Mouse (Mus musculus) MEL (cell line): Measurements from ENCODE around the gene Fbln1. TPM values are rescaled to one million over a fixed set of nuclear protein-coding genes. Genes with fewer than 3 reads are reported as not detected.

ENCODE experiments used
- DNase-seq: peaks from one replicate; pipeline ENCODE4 v3.0.0; 2011; ENCODE audit warnings: low read depth, low spot score
- H3K27ac ChIP-seq: 2 replicates; pipeline ENCODE4 v1.5.1; 2012; ENCODE audit warnings: low read depth, mild to moderate bottlenecking, control low read depth, low read length, moderate library complexity; ENCODE audit not compliant: control insufficient read depth
- H3K27me3 ChIP-seq, 2 experiments: fragments of 150-350 bp in 1 of 2; sonication (generic) in 1 of 2; 2 replicates each; pipeline ENCODE4 v1.6.1; 2012; ENCODE audit warnings: low read length in 2 of 2, mild to moderate bottlenecking in 2 of 2, improper control_type of control experiment in 1 of 2, moderate library complexity in 1 of 2; ENCODE audit not compliant: insufficient read depth in 2 of 2, control insufficient read depth in 1 of 2
- H3K36me3 ChIP-seq, 2 experiments: 2 replicates each; pipeline ENCODE4 v1.6.1; 2012 to 2014; ENCODE audit warnings: low read length in 2 of 2, improper control_type of control experiment in 1 of 2, inconsistent platforms in 1 of 2, mild to moderate bottlenecking in 1 of 2; ENCODE audit not compliant: insufficient read depth in 2 of 2, control insufficient read depth in 1 of 2
- H3K4me1 ChIP-seq, 2 experiments: fragments of 150-350 bp in 1 of 2; sonication (generic) in 1 of 2; 2 replicates each; pipeline ENCODE4 v1.6.1; 2012; ENCODE audit warnings: low read length in 2 of 2, improper control_type of control experiment in 1 of 2, mild to moderate bottlenecking in 1 of 2; ENCODE audit not compliant: insufficient read depth in 2 of 2, control insufficient read depth in 1 of 2
- H3K4me3 ChIP-seq, 2 experiments: fragments of 150-350 bp in 1 of 2; sonication (generic) in 1 of 2; 2 replicates each; pipeline ENCODE4 v1.5.1; 2012; ENCODE audit warnings: low read depth in 2 of 2, low read length in 2 of 2, mild to moderate bottlenecking in 2 of 2, moderate library complexity in 2 of 2, control low read depth in 1 of 2, improper control_type of control experiment in 1 of 2; ENCODE audit not compliant: control insufficient read depth in 1 of 2, insufficient read depth in 1 of 2
- H3K79me2 ChIP-seq: 2 replicates; pipeline ENCODE4 v1.6.1; 2012; ENCODE audit warnings: mild to moderate bottlenecking, low read length, moderate library complexity; ENCODE audit not compliant: control insufficient read depth, poor library complexity, insufficient read depth
- H3K9ac ChIP-seq: 2 replicates; pipeline ENCODE4 v1.6.1; 2012; ENCODE audit warnings: low read depth, mild to moderate bottlenecking, control low read depth, low read length, moderate library complexity; ENCODE audit not compliant: control insufficient read depth, poor library complexity, severe bottlenecking
- H3K9me3 ChIP-seq: fragments of 150-350 bp; sonication (generic); replicated peaks from 2 replicates; pipeline ENCODE4 v1.6.1; 2012; ENCODE audit warnings: mild to moderate bottlenecking, low read length, improper control_type of control experiment, moderate library complexity; ENCODE audit not compliant: insufficient read depth
- CHD1 ChIP-seq: IDR thresholded peaks from 2 replicates; pipeline ENCODE4 v1.6.1; 2012; ENCODE audit warnings: low read depth, mild to moderate bottlenecking, inconsistent platforms, low read length, improper control_type of control experiment
- CTCF ChIP-seq, 3 experiments: IDR thresholded peaks in 2 of 3; conservative IDR thresholded peaks in 1 of 3; 2 replicates each; pipeline ENCODE4 v1.5.1; 2011 to 2012; ENCODE audit warnings: low read length in 3 of 3, low read depth in 2 of 3, mild to moderate bottlenecking in 2 of 3, improper control_type of control experiment in 1 of 3, inconsistent platforms in 1 of 3, mixed read lengths in 1 of 3, moderate library complexity in 1 of 3; ENCODE audit not compliant: control insufficient read depth in 1 of 3, insufficient read depth in 1 of 3, poor library complexity in 1 of 3, severe bottlenecking in 1 of 3
- E2F4 ChIP-seq: IDR thresholded peaks from 2 replicates; pipeline ENCODE4 v1.6.1; 2011; ENCODE audit warnings: low read depth, low read length, improper control_type of control experiment, borderline replicate concordance
- ETS1 ChIP-seq: IDR thresholded peaks from 2 replicates; pipeline ENCODE4 v1.6.1; 2012; ENCODE audit warnings: low read depth, mild to moderate bottlenecking, inconsistent platforms, low read length, improper control_type of control experiment, moderate library complexity
- GABPA ChIP-seq: IDR thresholded peaks from 2 replicates; pipeline ENCODE4 v1.6.1; 2012; ENCODE audit warnings: low read depth, mild to moderate bottlenecking, inconsistent platforms, low read length, improper control_type of control experiment, moderate library complexity
- GATA1 ChIP-seq: IDR thresholded peaks from 2 replicates; pipeline ENCODE4 v1.6.1; 2011; ENCODE audit warnings: low read depth, low read length, improper control_type of control experiment
- KAT2A ChIP-seq: conservative IDR thresholded peaks from 2 replicates; pipeline ENCODE4 v1.6.1; 2012; ENCODE audit warnings: low read depth, low read length, improper control_type of control experiment, inconsistent platforms
- MAZ ChIP-seq: IDR thresholded peaks from 2 replicates; pipeline ENCODE4 v1.6.1; 2012; ENCODE audit warnings: low read depth, mild to moderate bottlenecking, inconsistent platforms, low read length, improper control_type of control experiment
- MXI1 ChIP-seq: IDR thresholded peaks from 2 replicates; pipeline ENCODE4 v1.6.1; 2011; ENCODE audit warnings: mild to moderate bottlenecking, low read depth, low read length, improper control_type of control experiment
- MYB ChIP-seq: IDR thresholded peaks from 2 replicates; pipeline ENCODE4 v1.6.1; 2011; ENCODE audit warnings: mild to moderate bottlenecking, low read depth, low read length, improper control_type of control experiment
- NRF1 ChIP-seq: IDR thresholded peaks from 2 replicates; pipeline ENCODE4 v1.6.1; 2014; ENCODE audit warnings: low read depth, mild to moderate bottlenecking, inconsistent platforms, low read length, improper control_type of control experiment, moderate library complexity; ENCODE audit not compliant: poor library complexity, insufficient read depth, severe bottlenecking
- POLR2A ChIP-seq, 2 experiments: IDR thresholded peaks; 2 replicates each; pipeline ENCODE4 v1.6.1; 2011 to 2012; ENCODE audit warnings: low read length in 2 of 2, mild to moderate bottlenecking in 2 of 2, control low read depth in 1 of 2, improper control_type of control experiment in 1 of 2, low read depth in 1 of 2, moderate library complexity in 1 of 2; ENCODE audit not compliant: control insufficient read depth in 1 of 2, insufficient read depth in 1 of 2, poor library complexity in 1 of 2
- POLR2AphosphoS2 ChIP-seq: IDR thresholded peaks from 2 replicates; pipeline ENCODE4 v1.6.1; 2011; ENCODE audit warnings: low read length, improper control_type of control experiment
- POLR2AphosphoS5 ChIP-seq: IDR thresholded peaks from 2 replicates; pipeline ENCODE4 v1.6.1; 2012; ENCODE audit warnings: low read depth, borderline replicate concordance, mild to moderate bottlenecking, inconsistent platforms, low read length, moderate library complexity, mixed read lengths
- RAD21 ChIP-seq: IDR thresholded peaks from 2 replicates; pipeline ENCODE4 v1.6.1; 2011; ENCODE audit warnings: mild to moderate bottlenecking, low read depth, low read length, improper control_type of control experiment
- SIN3A ChIP-seq: IDR thresholded peaks from 2 replicates; pipeline ENCODE4 v1.6.1; 2012; ENCODE audit warnings: low read length, improper control_type of control experiment, inconsistent platforms
- TAL1 ChIP-seq: IDR thresholded peaks from 2 replicates; pipeline ENCODE4 v1.6.1; 2012; ENCODE audit warnings: mild to moderate bottlenecking, inconsistent platforms, low read length, moderate library complexity, mixed read lengths
- TCF12 ChIP-seq: IDR thresholded peaks from 2 replicates; pipeline ENCODE4 v1.6.1; 2014; ENCODE audit warnings: low read depth, mild to moderate bottlenecking, inconsistent platforms, low read length, improper control_type of control experiment, moderate library complexity
- UBTF ChIP-seq: IDR thresholded peaks from 2 replicates; pipeline ENCODE4 v1.6.1; 2012; ENCODE audit warnings: low read depth, mild to moderate bottlenecking, inconsistent platforms, low read length, improper control_type of control experiment, moderate library complexity, borderline replicate concordance; ENCODE audit not compliant: insufficient read depth
- USF1 ChIP-seq: IDR thresholded peaks from 2 replicates; pipeline ENCODE4 v1.6.1; 2014; ENCODE audit warnings: low read depth, mild to moderate bottlenecking, inconsistent platforms, low read length, improper control_type of control experiment, moderate library complexity
- USF2 ChIP-seq, 2 experiments: IDR thresholded peaks; 2 replicates each; pipeline ENCODE4 v1.6.1; 2011 to 2012; ENCODE audit warnings: improper control_type of control experiment in 2 of 2, low read length in 2 of 2, borderline replicate concordance in 1 of 2, inconsistent platforms in 1 of 2, low read depth in 1 of 2, mild to moderate bottlenecking in 1 of 2; ENCODE audit not compliant: insufficient read depth in 1 of 2
- ZC3H11A ChIP-seq: IDR thresholded peaks from 2 replicates; pipeline ENCODE4 v1.6.1; 2012; ENCODE audit warnings: low read depth, mild to moderate bottlenecking, inconsistent platforms, low read length, improper control_type of control experiment
- ZKSCAN1 ChIP-seq: IDR thresholded peaks from 2 replicates; pipeline ENCODE4 v1.6.1; 2012; ENCODE audit warnings: low read depth, mild to moderate bottlenecking, inconsistent platforms, low read length, improper control_type of control experiment, moderate library complexity
- ZMIZ1 ChIP-seq: IDR thresholded peaks from 2 replicates; pipeline ENCODE4 v1.6.1; 2012; ENCODE audit warnings: low read depth, mild to moderate bottlenecking, inconsistent platforms, low read length, improper control_type of control experiment, moderate library complexity
- polyA plus RNA-seq, 2 experiments: library from polyadenylated mRNA; stranded (reverse) in 1 of 2; unstranded in 1 of 2; fragments of >175 nt in 1 of 2; fragments of >200 nt in 1 of 2; gene quantifications; 2 replicates each; pipeline versions ENCODE4 v1.2.1 to v1.2.4; 2012; ENCODE audit warnings: low replicate concordance in 2 of 2, low read depth in 1 of 2; ENCODE audit not compliant: insufficient read length in 2 of 2, insufficient read depth in 1 of 2, missing spikeins in 1 of 2
- total RNA-seq: library from RNA; depleted of rRNA; stranded (reverse); fragments of 300-350 nt; gene quantifications from 2 replicates; pipeline ENCODE4 v1.2.3, GENCODE M21; 2012

Gene Fbln1
- total and polyA plus RNA-seq, 3 experiments, result not detected

GRCm38 (mm10) chr15:85303241-85303640, 97.5 kb downstream of the Fbln1 start:
- no peak for DNase-seq
- no peaks in the 10 kb centered on the region for H3K36me3 ChIP-seq
- H3K27me3 ChIP-seq, result no peaks in the 10 kb centered on the region
- no peaks in the 10 kb centered on the region for H3K9me3 ChIP-seq
- TF ChIP-seq MAZ, result no peak
- TF ChIP-seq ZC3H11A, result no peak
- TF ChIP-seq RAD21, result no peak
- TF ChIP-seq ZKSCAN1, result no peak
- TF ChIP-seq POLR2AphosphoS2, result no peak
- no peak for TF ChIP-seq GABPA
- H3K4me3 ChIP-seq, result no peak overlapping the region
- no peak overlapping the region for H3K27ac ChIP-seq
- H3K4me1 ChIP-seq, result no peaks in the 10 kb centered on the region
- H3K9ac ChIP-seq, result no peak overlapping the region
- H3K79me2 ChIP-seq, result no peaks in the 10 kb centered on the region

GRCm38 (mm10) chr15:85303976-85304375, 98.2 kb downstream of the Fbln1 start:
- DNase-seq, result no peak
- Histone ChIP-seq H3K27me3 (no peaks in the 10 kb centered on the region), H3K79me2 (no peaks in the 10 kb centered on the region)

GRCm38 (mm10) chr15:85307061-85307660, 101.4 kb downstream of the Fbln1 start:
- no peaks in the 10 kb centered on the region for H3K4me1 ChIP-seq
- H3K4me3 ChIP-seq, result no peak overlapping the region
- TF ChIP-seq NRF1 (no peak), POLR2A (IDR thresholded peaks at IDR 0.05; ENCODE audit: control insufficient read depth in 1 of 2, insufficient read depth in 1 of 2, low read depth in 1 of 2, low read length in 2 of 2, poor library complexity in 1 of 2) (no peak), USF1 (no peak), KAT2A (no peak), E2F4 (no peak), TCF12 (no peak), ZMIZ1 (no peak), MAZ (no peak), TAL1 (no peak), MXI1 (no peak), POLR2AphosphoS5 (no peak), UBTF (no peak), USF2 (IDR thresholded peaks at IDR 0.05; ENCODE audit: borderline replicate concordance in 1 of 2, insufficient read depth in 1 of 2, low read depth in 1 of 2, low read length in 2 of 2) (no peak), SIN3A (no peak), ETS1 (no peak), MYB (no peak), CTCF (IDR thresholded peaks at IDR 0.05 in 2 of 3, conservative IDR thresholded peaks at IDR 0.05 in 1 of 3; ENCODE audit: control insufficient read depth in 1 of 3, insufficient read depth in 1 of 3, low read depth in 2 of 3, low read length in 3 of 3, poor library complexity in 1 of 3, severe bottlenecking in 1 of 3) (no peak), ZC3H11A (no peak), CHD1 (no peak), GATA1 (no peak)
- H3K27me3 ChIP-seq, result no peaks in the 10 kb centered on the region
- no peak for DNase-seq
- no peaks in the 10 kb centered on the region for H3K36me3 ChIP-seq
- no peaks in the 10 kb centered on the region for H3K79me2 ChIP-seq
- no peaks in the 10 kb centered on the region for H3K9me3 ChIP-seq
- no peak overlapping the region for H3K27ac ChIP-seq
- no peak overlapping the region for H3K9ac ChIP-seq

More at GRCm38 (mm10) chr15:85303976-85304375, 98.2 kb downstream of the Fbln1 start:
- Histone ChIP-seq H3K9me3 (no peaks in the 10 kb centered on the region), H3K4me3 (no peak overlapping the region), H3K9ac (no peak overlapping the region), H3K27ac (no peak overlapping the region), H3K4me1 (no peaks in the 10 kb centered on the region), H3K36me3 (no peaks in the 10 kb centered on the region)
- no peak for TF ChIP-seq POLR2AphosphoS2
